Mouse (Mus musculus) intestine, embryonic 16.5 days (tissue): ENCODE measurements around the gene Tmem191c. TPM values are rescaled to one million over a fixed set of nuclear protein-coding genes. Genes with fewer than 3 reads are reported as not detected.

Source experiments
- ATAC-seq: fragments of 200-750 bp; cut with Nextera tagmentation; 2 replicates; pipeline ENCODE4 v1.8.0; 2017; ENCODE audit warnings: moderate TSS enrichment, moderate library complexity
- H3K27ac ChIP-seq: fragments of 300-500 bp; sonication (generic); 2 replicates; pipeline ENCODE4 v1.5.1; 2014; ENCODE audit warnings: mild to moderate bottlenecking, low read length
- H3K27me3 ChIP-seq: fragments of 300-500 bp; sonication (generic); replicated peaks from 2 replicates; pipeline ENCODE4 v1.6.1; 2014; ENCODE audit warnings: low read length, control low read depth, mixed read lengths; ENCODE audit not compliant: control insufficient read depth, insufficient read depth
- H3K36me3 ChIP-seq: fragments of 300-500 bp; sonication (generic); 2 replicates; pipeline ENCODE4 v1.6.1; 2014; ENCODE audit warnings: low read length, control low read depth; ENCODE audit not compliant: control insufficient read depth, insufficient read depth
- H3K4me1 ChIP-seq: fragments of 300-500 bp; sonication (generic); 2 replicates; pipeline ENCODE4 v1.6.1; 2014; ENCODE audit warnings: low read length, control low read depth, mixed read lengths; ENCODE audit not compliant: control insufficient read depth, insufficient read depth
- H3K4me2 ChIP-seq: fragments of 300-500 bp; sonication (generic); 2 replicates; pipeline ENCODE4 v1.6.1; 2014; ENCODE audit warnings: low read depth, low read length, control low read depth
- H3K4me3 ChIP-seq: fragments of 300-500 bp; sonication (generic); 2 replicates; pipeline ENCODE4 v1.5.1; 2014; ENCODE audit warnings: mild to moderate bottlenecking, low read length
- H3K9ac ChIP-seq: fragments of 300-500 bp; sonication (generic); 2 replicates; pipeline ENCODE4 v1.6.1; 2014; ENCODE audit warnings: low read depth, low read length
- H3K9me3 ChIP-seq: fragments of 300-500 bp; sonication (generic); 2 replicates; pipeline ENCODE4 v1.6.1; 2016; ENCODE audit warnings: low read length, control low read depth; ENCODE audit not compliant: control insufficient read depth
- WGBS: fragments of 180-500 bp; shearing (Covaris S2); extraction: QIAGEN DNeasy Blood & Tissue Kit; methylation state at CpG from one replicate; pipeline ENCODE4 v1.1.7; 2014; 5-methylcytosine and 5-hydroxymethylcytosine counted together
- polyA plus RNA-seq: library from polyadenylated mRNA; unstranded; fragments of >200 nt; fragmentation: Nextera tagmentation; extraction: Ambion mirVana; gene quantifications from 2 replicates; pipeline ENCODE4 v1.2.1, GENCODE M21; 2015

Gene Tmem191c
- polyA plus RNA-seq, 1 experiment from 2014 or later, result 15.2 TPM

DNA sequence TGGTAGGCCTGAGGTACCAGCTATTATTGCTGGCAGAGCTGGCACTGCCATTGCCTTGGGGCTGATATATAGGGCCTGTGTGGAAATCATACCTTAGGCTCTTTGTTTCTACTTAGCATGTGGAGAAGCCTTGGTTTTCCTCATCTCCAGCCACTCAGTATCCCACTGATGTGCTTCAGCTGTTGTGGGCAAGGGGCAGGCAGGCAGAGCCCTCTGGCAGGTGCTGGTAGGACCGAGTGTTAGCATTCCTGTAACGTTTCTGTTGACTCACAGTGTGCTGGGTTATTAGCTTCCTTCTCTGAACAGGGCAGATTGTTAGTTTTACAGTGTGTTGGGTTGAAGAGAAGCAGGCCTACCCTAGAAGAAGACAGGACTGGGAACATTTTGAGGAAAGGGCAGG, 20.6 kb upstream of the Tmem191c start:
- no peak overlapping the region for H3K27ac ChIP-seq
- peaks cover 31% of the 10 kb centered on the region for H3K4me1 ChIP-seq
- H3K4me2 ChIP-seq, result no peak overlapping the region
- no peaks in the 10 kb centered on the region for H3K27me3 ChIP-seq
- H3K9ac ChIP-seq, result no peak overlapping the region
- no peak overlapping the region for H3K4me3 ChIP-seq
- WGBS, result 54% methylated on average over 2 of the region's 2 CpGs
- peaks cover 15% of the 10 kb centered on the region for H3K36me3 ChIP-seq
- ATAC-seq, result no peak
- no peaks in the 10 kb centered on the region for H3K9me3 ChIP-seq

DNA sequence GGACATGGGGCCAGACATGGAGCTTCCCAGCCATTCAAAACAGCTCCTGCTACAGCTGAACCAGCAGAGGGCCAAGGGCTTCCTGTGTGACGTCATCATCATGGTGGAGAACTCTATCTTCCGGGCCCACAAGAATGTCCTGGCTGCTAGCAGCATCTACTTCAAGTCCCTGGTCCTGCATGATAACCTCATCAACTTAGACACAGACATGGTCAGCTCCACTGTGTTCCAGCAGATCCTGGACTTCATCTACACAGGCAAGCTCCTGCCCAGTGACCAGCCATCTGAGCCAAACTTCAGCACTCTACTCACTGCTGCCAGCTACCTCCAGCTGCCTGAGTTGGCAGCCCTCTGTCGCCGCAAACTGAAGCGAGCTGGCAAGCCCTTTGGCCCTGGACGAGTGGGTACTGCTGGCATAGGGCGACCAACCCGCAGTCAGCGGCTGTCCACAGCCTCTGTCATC, 18.5 kb upstream of the Tmem191c start:
- H3K4me2 ChIP-seq, result no peak overlapping the region
- no peaks in the 10 kb centered on the region for H3K9me3 ChIP-seq
- H3K27me3 ChIP-seq, result no peaks in the 10 kb centered on the region
- no peak overlapping the region for H3K4me3 ChIP-seq
- H3K36me3 ChIP-seq, result peaks cover 15% of the 10 kb centered on the region
- no peak overlapping the region for H3K27ac ChIP-seq
- 90% methylated on average over 9 of the region's 9 CpGs for WGBS
- H3K4me1 ChIP-seq, result peaks cover 18% of the 10 kb centered on the region
- ATAC-seq, result no peak
- no peak overlapping the region for H3K9ac ChIP-seq

DNA sequence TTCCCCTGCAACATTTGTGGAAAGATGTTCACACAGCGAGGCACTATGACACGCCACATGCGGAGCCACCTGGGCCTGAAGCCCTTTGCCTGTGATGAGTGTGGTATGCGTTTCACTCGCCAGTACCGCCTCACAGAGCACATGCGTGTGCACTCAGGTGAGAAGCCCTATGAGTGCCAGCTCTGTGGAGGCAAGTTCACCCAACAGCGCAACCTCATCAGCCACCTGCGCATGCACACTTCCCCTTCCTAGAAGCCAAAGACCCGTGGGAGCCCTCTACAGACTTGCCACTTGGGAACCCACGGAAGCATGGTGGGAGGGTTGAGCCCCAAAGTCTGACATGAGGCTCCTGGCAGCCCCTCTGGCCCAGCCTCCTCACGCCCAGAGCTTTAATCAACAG, 17.0 kb upstream of the Tmem191c start:
- H3K36me3 ChIP-seq, result peaks cover 15% of the 10 kb centered on the region

GRCm38 (mm10) chr16:17261341-17261740, 14.5 kb upstream of the Tmem191c start:
- H3K27ac ChIP-seq, result no peak overlapping the region
- H3K36me3 ChIP-seq, result peaks cover 15% of the 10 kb centered on the region
- no peak for ATAC-seq
- no peaks in the 10 kb centered on the region for H3K4me1 ChIP-seq
- no peak overlapping the region for H3K4me2 ChIP-seq
- no peak overlapping the region for H3K9ac ChIP-seq
- H3K4me3 ChIP-seq, result no peak overlapping the region
- WGBS, result 83% methylated on average over 1 of the region's 1 CpGs
- H3K9me3 ChIP-seq, result no peaks in the 10 kb centered on the region
- no peaks in the 10 kb centered on the region for H3K27me3 ChIP-seq

More for the DNA sequence above, 17.0 kb upstream of the Tmem191c start:
- 95% methylated on average over 12 of the region's 12 CpGs for WGBS
- no peak overlapping the region for H3K4me3 ChIP-seq
- H3K27me3 ChIP-seq, result no peaks in the 10 kb centered on the region
- no peak overlapping the region for H3K9ac ChIP-seq
- H3K4me2 ChIP-seq, result no peak overlapping the region
- H3K27ac ChIP-seq, result no peak overlapping the region
- no peak for ATAC-seq
- H3K4me1 ChIP-seq, result peaks cover 5% of the 10 kb centered on the region
- no peaks in the 10 kb centered on the region for H3K9me3 ChIP-seq

GRCm38 (mm10) chr16:17266113-17266512, 9.8 kb upstream of the Tmem191c start:
- no peak overlapping the region for H3K9ac ChIP-seq
- no peaks in the 10 kb centered on the region for H3K4me1 ChIP-seq
- no peaks in the 10 kb centered on the region for H3K27me3 ChIP-seq
- H3K4me3 ChIP-seq, result no peak overlapping the region
- H3K36me3 ChIP-seq, result no peaks in the 10 kb centered on the region
- WGBS, result 82% methylated on average over 3 of the region's 3 CpGs
- no peak overlapping the region for H3K4me2 ChIP-seq
- H3K27ac ChIP-seq, result no peak overlapping the region
- no peak for ATAC-seq
- H3K9me3 ChIP-seq, result peaks cover 5% of the 10 kb centered on the region

GRCm38 (mm10) chr16:17267937-17268336, 7.9 kb upstream of the Tmem191c start:
- Histone ChIP-seq H3K4me3 (no peak overlapping the region), H3K9me3 (peaks cover 5% of the 10 kb centered on the region), H3K4me2 (no peak overlapping the region), H3K27ac (no peak overlapping the region), H3K9ac (no peak overlapping the region), H3K36me3 (no peaks in the 10 kb centered on the region), H3K27me3 (no peaks in the 10 kb centered on the region), H3K4me1 (no peaks in the 10 kb centered on the region)
- peak; percentile 33 for ATAC-seq
- WGBS, result 53% methylated on average over 5 of the region's 5 CpGs

DNA sequence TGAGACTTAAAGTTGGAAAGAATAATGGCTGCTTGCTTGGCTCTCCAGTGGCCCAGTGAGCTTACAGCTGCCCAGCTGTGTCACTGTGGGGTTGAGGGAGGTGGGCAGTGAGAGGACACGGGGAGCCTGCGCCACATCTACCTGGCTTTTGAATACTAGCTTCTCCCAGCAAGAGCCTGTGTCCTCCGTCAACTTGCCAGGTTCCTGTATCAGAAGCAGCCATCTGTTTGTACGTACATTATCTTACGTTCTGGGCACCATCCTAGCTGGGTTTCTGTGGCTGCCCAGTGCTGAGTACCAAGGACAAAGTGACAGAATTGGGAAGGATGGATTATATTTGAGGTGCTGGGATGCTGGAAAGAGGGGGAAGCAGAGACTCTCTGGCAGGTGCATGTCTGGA, 6.0 kb upstream of the Tmem191c start:
- ATAC-seq, result no peak
- WGBS, result 85% methylated on average over 5 of the region's 5 CpGs
- no peaks in the 10 kb centered on the region for H3K36me3 ChIP-seq
- no peak overlapping the region for H3K9ac ChIP-seq
- peaks cover 5% of the 10 kb centered on the region for H3K9me3 ChIP-seq
- no peaks in the 10 kb centered on the region for H3K27me3 ChIP-seq
- H3K4me2 ChIP-seq, result no peak overlapping the region
- H3K4me1 ChIP-seq, result no peaks in the 10 kb centered on the region
- H3K4me3 ChIP-seq, result no peak overlapping the region
- H3K27ac ChIP-seq, result no peak overlapping the region

DNA sequence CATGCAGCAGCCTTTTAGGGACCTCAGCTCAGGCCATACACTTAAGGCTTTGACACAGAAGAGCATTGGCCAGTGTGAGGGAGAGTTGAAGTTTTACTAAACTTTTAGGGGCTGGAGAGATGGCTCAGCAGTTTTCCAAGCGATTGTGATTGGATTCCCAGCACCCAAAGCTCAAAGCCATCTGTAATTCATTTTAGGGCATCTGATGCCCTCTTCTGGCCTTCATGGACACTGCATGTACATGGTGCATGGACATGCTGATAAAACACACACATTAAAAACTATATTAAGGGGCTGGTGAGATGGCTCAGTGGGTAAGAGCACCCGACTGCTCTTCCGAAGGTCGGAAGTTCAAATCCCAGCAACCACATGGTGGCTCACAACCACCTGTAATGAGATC, 4.8 kb upstream of the Tmem191c start:
- H3K27me3 ChIP-seq, result no peaks in the 10 kb centered on the region
- H3K4me3 ChIP-seq, result no peak overlapping the region
- H3K27ac ChIP-seq, result no peak overlapping the region
- H3K36me3 ChIP-seq, result no peaks in the 10 kb centered on the region
- H3K9me3 ChIP-seq, result peaks cover 5% of the 10 kb centered on the region
- no peak for ATAC-seq
- no peak overlapping the region for H3K9ac ChIP-seq
- 73% methylated on average over 4 of the region's 4 CpGs for WGBS
- H3K4me2 ChIP-seq, result no peak overlapping the region
- H3K4me1 ChIP-seq, result no peaks in the 10 kb centered on the region

DNA sequence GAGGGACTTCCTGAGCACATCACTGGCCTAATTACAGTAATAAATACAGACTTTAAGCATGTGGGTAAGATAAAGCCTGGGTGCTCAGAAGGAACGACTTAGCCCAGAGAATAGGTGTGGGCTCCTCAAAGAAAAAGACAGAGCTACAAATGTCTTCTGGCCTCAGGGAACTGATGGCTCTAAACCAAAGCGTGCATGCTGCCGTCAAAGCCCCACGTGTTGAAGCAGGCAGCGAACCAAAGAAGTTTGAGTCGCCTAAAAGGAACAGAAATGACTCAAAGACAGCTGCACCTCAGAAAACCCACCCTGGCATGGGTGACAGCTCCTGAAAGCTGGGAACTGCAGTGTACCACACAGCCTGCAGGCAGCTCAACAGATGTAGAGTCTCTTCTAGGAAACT, 4.0 kb upstream of the Tmem191c start:
- no peak overlapping the region for H3K27ac ChIP-seq
- no peak for ATAC-seq
- H3K9me3 ChIP-seq, result peaks cover 5% of the 10 kb centered on the region
- H3K4me3 ChIP-seq, result no peak overlapping the region
- H3K4me2 ChIP-seq, result no peak overlapping the region
- H3K36me3 ChIP-seq, result no peaks in the 10 kb centered on the region
- 79% methylated on average over 6 of the region's 6 CpGs for WGBS
- peaks cover 4% of the 10 kb centered on the region for H3K4me1 ChIP-seq
- H3K9ac ChIP-seq, result no peak overlapping the region
- no peaks in the 10 kb centered on the region; the same call in 1 of the 2 replicates for H3K27me3 ChIP-seq
